Mouse (Mus musculus) heart, adult 2 months (tissue): ENCODE data around the gene Kera.

Experiments
- CTCF ChIP-seq: fragments of 200-600 bp; IDR thresholded peaks from 2 replicates; pipeline ENCODE4 v1.8.1; 2022; ENCODE audit warnings: antibody characterized with exemption, mild to moderate bottlenecking, moderate library complexity
- POLR2A ChIP-seq: fragments of 200-500 bp; IDR thresholded peaks from 2 replicates; pipeline ENCODE4 v1.6.1; 2011; ENCODE audit warnings: mild to moderate bottlenecking, low read depth, low read length, control low read depth; ENCODE audit not compliant: insufficient read depth

GRCm38 (mm10) chr10:97622328-97622727 is 15.6 kb downstream of the Kera start:
- no peak for TF ChIP-seq CTCF
- TF ChIP-seq POLR2A = no peak
